Mouse (Mus musculus) forebrain, embryonic 14.5 days (tissue): ENCODE measurements around the gene Sptbn4. TPM values are rescaled to one million over a fixed set of nuclear protein-coding genes. Genes with fewer than 3 reads are reported as not detected.

Experiments used
- polyA plus RNA-seq: library from polyadenylated mRNA; unstranded; fragments of >200 nt; fragmentation: Nextera tagmentation; extraction: Ambion mirVana; gene quantifications from 2 replicates; pipeline ENCODE4 v1.2.1, GENCODE M21; 2014

Sptbn4 gene
- polyA plus RNA-seq, 1 experiment from 2014 or later = 1.7 TPM

Other genes starting within 250 kb of the Sptbn4 start
- 4.4 and 6.5 TPM in 2 replicates for gene Itpkc, start 219.0 kb downstream of the Sptbn4 start, polyA plus RNA-seq
- 21.1 and 22.9 TPM in 2 replicates for gene Coq8b, start 214.7 kb downstream of the Sptbn4 start, polyA plus RNA-seq
- gene Numbl, start 189.3 kb downstream of the Sptbn4 start, polyA plus RNA-seq = 22.9 and 28.6 TPM in 2 replicates
- 8.0 and 11.0 TPM in 2 replicates for gene Ltbp4, start 110.0 kb downstream of the Sptbn4 start, polyA plus RNA-seq
- gene Shkbp1, start 91.7 kb downstream of the Sptbn4 start, polyA plus RNA-seq = 52.4 and 66.4 TPM in 2 replicates
- 0.38 TPM in 1 of 2 replicates, not detected in the other for gene Gm20479, start 90.3 kb downstream of the Sptbn4 start, polyA plus RNA-seq
- gene Blvrb, start 292 bp upstream of the Sptbn4 start, polyA plus RNA-seq = 22.4 and 23.7 TPM in 2 replicates
- gene Sertad3, start 26.1 kb upstream of the Sptbn4 start, polyA plus RNA-seq = 12.5 and 14.2 TPM in 2 replicates
- gene Sertad1, start 39.2 kb upstream of the Sptbn4 start, polyA plus RNA-seq = 8.6 and 9.7 TPM in 2 replicates
- gene Prx, start 51.6 kb upstream of the Sptbn4 start, polyA plus RNA-seq = 0.55 and 0.73 TPM in 2 replicates
- 0.08 and 0.27 TPM in 2 replicates for gene Hipk4, start 75.6 kb upstream of the Sptbn4 start, polyA plus RNA-seq
- gene Pld3, start 105.5 kb upstream of the Sptbn4 start, polyA plus RNA-seq = 98.6 and 108 TPM in 2 replicates
- 26.3 and 31.2 TPM in 2 replicates for gene 2310022A10Rik, start 105.5 kb upstream of the Sptbn4 start, polyA plus RNA-seq
- 80.6 and 85.8 TPM in 2 replicates for gene Akt2, start 143.9 kb upstream of the Sptbn4 start, polyA plus RNA-seq
- gene Ttc9b, start 206.2 kb upstream of the Sptbn4 start, polyA plus RNA-seq = 69.3 and 73.8 TPM in 2 replicates
- 12.8 and 13.8 TPM in 2 replicates for gene Map3k10, start 226.9 kb upstream of the Sptbn4 start, polyA plus RNA-seq
- gene Zfp607b, start 241.7 kb upstream of the Sptbn4 start, polyA plus RNA-seq = 10.8 and 14.5 TPM in 2 replicates